Mouse (Mus musculus): ENCODE measurements around the gene Stk33.
A peak's percentile ranks its signal among the peaks of the same experiment; 100 is the strongest.

Gene Stk33

GRCm38 (mm10) chr7:109357877-109358276 is 81.0 kb downstream of the Stk33 start:
- no peak for DNase-seq (ENCODE audit: low spot score in 2 of 2)

GRCm38 (mm10) chr7:109347241-109347640 is 91.6 kb downstream of the Stk33 start:
- DNase-seq (ENCODE audit: low spot score in 2 of 2), result no peak

- DNase-seq (ENCODE audit: low spot score in 2 of 2), result no peak
Measured at GRCm38 (mm10) chr7:109331722-109332121, 107.2 kb downstream of the Stk33 start.

GRCm38 (mm10) chr7:109328772-109329171 is 110.1 kb downstream of the Stk33 start:
- no peak for DNase-seq (ENCODE audit: low spot score in 2 of 2)

GRCm38 (mm10) chr7:109326813-109327212 is 112.1 kb downstream of the Stk33 start:
- DNase-seq (ENCODE audit: low spot score in 2 of 2), result no peak

- DNase-seq (ENCODE audit: low spot score in 2 of 2), result no peak
Measured at GRCm38 (mm10) chr7:109325731-109326130, 113.2 kb downstream of the Stk33 start.

- no peak for DNase-seq (ENCODE audit: low spot score in 2 of 2)
Measured at GRCm38 (mm10) chr7:109325169-109325568, 113.7 kb downstream of the Stk33 start.

GRCm38 (mm10) chr7:109309506-109309905 is 129.4 kb downstream of the Stk33 start:
- DNase-seq (ENCODE audit: low spot score in 2 of 2), result no peak

- DNase-seq (ENCODE audit: low spot score in 2 of 2), result no peak
Measured at GRCm38 (mm10) chr7:109295807-109296206, 143.1 kb downstream of the Stk33 start.

- no peak for DNase-seq (ENCODE audit: low spot score in 2 of 2)
Measured at GRCm38 (mm10) chr7:109295351-109295750, 143.5 kb downstream of the Stk33 start.

GRCm38 (mm10) chr7:109290501-109290900 is 148.4 kb downstream of the Stk33 start:
- DNase-seq (ENCODE audit: low spot score in 2 of 2), result no peak

- no peak for DNase-seq (ENCODE audit: low spot score in 2 of 2)
Measured at GRCm38 (mm10) chr7:109289106-109289505, 149.8 kb downstream of the Stk33 start.

GRCm38 (mm10) chr7:109282106-109282505 is 156.8 kb downstream of the Stk33 start:
- DNase-seq (ENCODE audit: low spot score in 2 of 2), result no peak

- DNase-seq (ENCODE audit: low spot score in 2 of 2), result peak in 1 of 2 experiments; percentile 8
Measured at GRCm38 (mm10) chr7:109276622-109277021, 162.3 kb downstream of the Stk33 start.

GRCm38 (mm10) chr7:109275901-109276300 is 163.0 kb downstream of the Stk33 start:
- DNase-seq (ENCODE audit: low spot score in 2 of 2), result no peak

GRCm38 (mm10) chr7:109275151-109275550 is 163.7 kb downstream of the Stk33 start:
- DNase-seq (ENCODE audit: low spot score in 2 of 2), result no peak

GRCm38 (mm10) chr7:109274289-109274688 is 164.6 kb downstream of the Stk33 start:
- no peak for DNase-seq (ENCODE audit: low spot score in 2 of 2)

- DNase-seq (ENCODE audit: low spot score in 2 of 2), result no peak
Measured at GRCm38 (mm10) chr7:109269046-109269445, 169.8 kb downstream of the Stk33 start.

GRCm38 (mm10) chr7:109267370-109267769 is 171.5 kb downstream of the Stk33 start:
- no peak for DNase-seq (ENCODE audit: low spot score in 2 of 2)

- DNase-seq (ENCODE audit: low spot score in 2 of 2), result no peak
Measured at GRCm38 (mm10) chr7:109266181-109266580, 172.7 kb downstream of the Stk33 start.

- DNase-seq (ENCODE audit: low spot score in 2 of 2), result no peak
Measured at GRCm38 (mm10) chr7:109265606-109266005, 173.3 kb downstream of the Stk33 start.

- DNase-seq (ENCODE audit: low spot score in 2 of 2), result peak in 1 of 2 experiments; percentile 42
Measured at GRCm38 (mm10) chr7:109255506-109256352, 183.2 kb downstream of the Stk33 start.

GRCm38 (mm10) chr7:109251418-109251817 is 187.5 kb downstream of the Stk33 start:
- no peak for DNase-seq (ENCODE audit: low spot score in 2 of 2)

GRCm38 (mm10) chr7:109244776-109245175 is 194.1 kb downstream of the Stk33 start:
- no peak for DNase-seq (ENCODE audit: low spot score in 2 of 2)

Data from frontal cortex, postnatal 10 days (tissue).